Mouse (Mus musculus) forebrain, embryonic 14.5 days (tissue): ENCODE data around the gene Cenpf. TPM values are rescaled to one million over a fixed set of nuclear protein-coding genes. Genes with fewer than 3 reads are reported as not detected.
A peak's percentile ranks its signal among the peaks of the same experiment; 100 is the strongest.

Source experiments
- ATAC-seq: fragments of 200-750 bp; cut with Nextera tagmentation; 2 replicates; pipeline ENCODE4 v1.8.0; 2017; ENCODE audit warnings: mild to moderate bottlenecking, moderate library complexity
- DNase-seq: peaks from one replicate; pipeline ENCODE4 v3.0.0-alpha.2; 2015; ENCODE audit warnings: low spot score
- H3K27ac ChIP-seq: fragments of 300-500 bp; sonication (generic); 2 replicates; pipeline ENCODE4 v1.5.1; 2014; ENCODE audit warnings: low read depth, mild to moderate bottlenecking, control low read depth, low read length, moderate library complexity
- H3K27me3 ChIP-seq: fragments of 300-500 bp; sonication (generic); replicated peaks from 2 replicates; pipeline ENCODE4 v1.6.1; 2014; ENCODE audit warnings: low read length, control low read depth, mixed read lengths; ENCODE audit not compliant: control insufficient read depth, insufficient read depth
- H3K36me3 ChIP-seq: fragments of 300-500 bp; sonication (generic); 2 replicates; pipeline ENCODE4 v1.6.1; 2014; ENCODE audit warnings: low read length, control low read depth; ENCODE audit not compliant: control insufficient read depth, insufficient read depth
- H3K4me1 ChIP-seq: fragments of 300-500 bp; sonication (generic); 2 replicates; pipeline ENCODE4 v1.6.1; 2014; ENCODE audit warnings: antibody characterized with exemption, low read length, control low read depth; ENCODE audit not compliant: control insufficient read depth, insufficient read depth
- H3K4me2 ChIP-seq: fragments of 300-500 bp; sonication (generic); 2 replicates; pipeline ENCODE4 v1.6.1; 2014; ENCODE audit warnings: mild to moderate bottlenecking, control low read depth, low read length
- H3K4me3 ChIP-seq: fragments of 300-500 bp; sonication (generic); 2 replicates; pipeline ENCODE4 v1.5.1; 2014; ENCODE audit warnings: low read depth, low read length, control low read depth
- H3K9ac ChIP-seq: fragments of 300-500 bp; sonication (generic); 2 replicates; pipeline ENCODE4 v1.6.1; 2014; ENCODE audit warnings: mild to moderate bottlenecking, low read length, control low read depth, moderate library complexity
- H3K9me3 ChIP-seq: fragments of 300-500 bp; sonication (generic); replicated peaks from 2 replicates; pipeline ENCODE4 v1.6.1; 2016; ENCODE audit warnings: low read length, control low read depth, mixed read lengths; ENCODE audit not compliant: control insufficient read depth
- WGBS: fragments of 180-500 bp; shearing (Covaris S2); extraction: QIAGEN DNeasy Blood & Tissue Kit; methylation state at CpG from one replicate; pipeline ENCODE4 v1.1.7; 2014; 5-methylcytosine and 5-hydroxymethylcytosine counted together
- polyA plus RNA-seq: library from polyadenylated mRNA; unstranded; fragments of >200 nt; fragmentation: Nextera tagmentation; extraction: Ambion mirVana; gene quantifications from 2 replicates; pipeline ENCODE4 v1.2.1, GENCODE M21; 2014

Cenpf gene
- polyA plus RNA-seq, 1 experiment from 2014 or later, result 50.5 TPM

DNA sequence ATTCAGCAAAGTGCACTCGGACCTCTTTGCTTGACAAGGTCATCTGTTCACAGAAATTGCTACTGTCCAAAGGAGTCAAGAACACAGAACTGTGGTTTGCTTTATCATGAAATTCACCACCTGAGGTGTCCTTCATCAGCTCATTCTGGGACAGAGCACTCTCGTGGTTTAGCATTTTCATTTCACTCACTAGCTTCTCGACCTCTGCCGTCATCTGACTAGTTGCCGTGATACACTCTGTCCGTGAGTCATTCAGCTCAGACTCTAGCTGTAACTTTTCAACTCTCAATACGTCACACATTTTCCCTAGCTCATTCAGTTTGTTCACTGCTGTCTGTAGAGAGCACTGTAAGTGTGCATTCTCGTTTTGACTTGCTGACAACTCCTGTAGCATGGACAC lies 30.5 kb downstream of the Cenpf start:
- no peak overlapping the region for H3K27ac ChIP-seq
- no peak overlapping the region for H3K4me2 ChIP-seq
- H3K4me3 ChIP-seq, result no peak overlapping the region
- WGBS, result 91% methylated on average over 8 of the region's 8 CpGs
- ATAC-seq, result no peak
- H3K36me3 ChIP-seq, result peaks cover 62% of the 10 kb centered on the region
- H3K4me1 ChIP-seq, result no peaks in the 10 kb centered on the region
- H3K9me3 ChIP-seq, result no peaks in the 10 kb centered on the region
- H3K9ac ChIP-seq, result no peak overlapping the region
- no peaks in the 10 kb centered on the region for H3K27me3 ChIP-seq
- no peak for DNase-seq

DNA sequence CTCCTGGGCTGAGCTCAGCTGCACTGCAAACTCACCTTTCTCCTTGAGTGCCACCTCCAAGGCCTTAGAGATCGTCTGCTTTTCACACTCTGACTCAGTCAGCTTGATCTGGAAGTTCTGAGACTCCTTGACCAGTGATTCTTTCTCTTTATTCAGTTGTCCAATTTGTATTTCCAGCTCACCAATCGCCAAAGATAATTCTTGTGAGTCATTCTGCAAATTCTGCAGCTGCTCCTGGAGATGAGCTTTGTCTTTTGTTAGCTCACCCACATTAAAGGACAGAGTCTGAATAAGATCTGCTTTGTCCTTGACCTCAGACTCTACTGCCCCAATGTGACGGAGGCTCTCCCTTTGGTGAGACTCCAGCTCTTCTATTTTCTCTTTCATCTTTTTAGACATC lies 34.1 kb downstream of the Cenpf start:
- 87% methylated on average over 3 of the region's 3 CpGs for WGBS
- H3K4me3 ChIP-seq, result no peak overlapping the region
- no peaks in the 10 kb centered on the region for H3K27me3 ChIP-seq
- H3K27ac ChIP-seq, result no peak overlapping the region
- H3K9me3 ChIP-seq, result no peaks in the 10 kb centered on the region
- H3K4me2 ChIP-seq, result no peak overlapping the region
- no peak overlapping the region for H3K9ac ChIP-seq
- ATAC-seq (no peak), DNase-seq (no peak)
- H3K4me1 ChIP-seq, result no peaks in the 10 kb centered on the region
- peaks cover 72% of the 10 kb centered on the region for H3K36me3 ChIP-seq

DNA sequence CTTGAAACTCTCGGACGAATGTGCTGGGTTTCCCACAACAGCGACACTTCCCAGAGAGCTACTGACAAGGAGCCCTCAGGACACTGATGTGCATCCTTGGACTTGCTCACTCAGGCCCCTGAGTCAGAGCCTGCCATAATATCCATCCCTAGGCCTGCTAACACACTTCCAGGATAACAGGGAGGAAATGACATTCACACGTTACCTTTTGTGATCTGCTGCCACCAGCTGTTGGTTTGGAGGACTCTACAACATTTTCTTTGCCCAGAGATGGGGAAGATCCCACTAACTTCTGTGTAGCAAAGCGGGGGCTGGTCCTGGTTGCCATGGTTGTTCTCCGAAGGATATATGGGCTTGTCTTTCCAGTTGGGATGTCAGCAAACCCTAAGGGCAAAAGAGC lies 41.3 kb downstream of the Cenpf start:
- Histone ChIP-seq H3K4me3 (no peak overlapping the region), H3K4me2 (no peak overlapping the region), H3K27ac (no peak overlapping the region), H3K9ac (no peak overlapping the region), H3K27me3 (no peaks in the 10 kb centered on the region), H3K9me3 (no peaks in the 10 kb centered on the region), H3K36me3 (peaks cover 65% of the 10 kb centered on the region), H3K4me1 (0 out of 2 replicates have a peak, but pooled peaks cover 8% of the 10 kb centered on the region)
- peak; percentile 48 for DNase-seq
- ATAC-seq, result no peak
- WGBS, result 93% methylated on average over 6 of the region's 6 CpGs

DNA sequence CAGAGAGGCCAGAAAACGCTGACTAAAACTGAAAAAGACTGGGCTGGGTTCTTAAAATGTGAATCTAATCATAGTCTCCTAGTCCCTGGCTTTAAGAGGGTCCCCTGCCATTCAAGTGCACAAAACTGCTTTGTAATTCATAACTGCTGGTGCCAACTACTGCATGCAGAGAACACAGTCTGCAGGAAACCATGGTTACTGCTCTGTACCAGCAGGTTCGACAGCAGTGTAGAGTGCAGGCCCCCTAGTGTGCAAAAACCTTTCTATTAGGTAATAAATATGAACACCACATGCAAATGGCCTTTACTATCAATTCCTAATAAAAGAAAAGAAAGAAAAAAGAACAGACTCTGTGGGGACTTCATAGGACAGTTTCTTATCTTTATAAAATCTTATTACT lies 42.5 kb downstream of the Cenpf start:
- Histone ChIP-seq H3K9me3 (no peaks in the 10 kb centered on the region), H3K27me3 (no peaks in the 10 kb centered on the region), H3K27ac (peak overlapping the region; percentile 71), H3K36me3 (peaks cover 67% of the 10 kb centered on the region), H3K4me3 (no peak overlapping the region), H3K9ac (no peak overlapping the region), H3K4me2 (no peak overlapping the region), H3K4me1 (0 out of 2 replicates have a peak, but pooled peaks cover 8% of the 10 kb centered on the region)
- WGBS, result 29% methylated on average over 2 of the region's 2 CpGs
- ATAC-seq (peak; percentile 96), DNase-seq (peak; percentile 86)

DNA sequence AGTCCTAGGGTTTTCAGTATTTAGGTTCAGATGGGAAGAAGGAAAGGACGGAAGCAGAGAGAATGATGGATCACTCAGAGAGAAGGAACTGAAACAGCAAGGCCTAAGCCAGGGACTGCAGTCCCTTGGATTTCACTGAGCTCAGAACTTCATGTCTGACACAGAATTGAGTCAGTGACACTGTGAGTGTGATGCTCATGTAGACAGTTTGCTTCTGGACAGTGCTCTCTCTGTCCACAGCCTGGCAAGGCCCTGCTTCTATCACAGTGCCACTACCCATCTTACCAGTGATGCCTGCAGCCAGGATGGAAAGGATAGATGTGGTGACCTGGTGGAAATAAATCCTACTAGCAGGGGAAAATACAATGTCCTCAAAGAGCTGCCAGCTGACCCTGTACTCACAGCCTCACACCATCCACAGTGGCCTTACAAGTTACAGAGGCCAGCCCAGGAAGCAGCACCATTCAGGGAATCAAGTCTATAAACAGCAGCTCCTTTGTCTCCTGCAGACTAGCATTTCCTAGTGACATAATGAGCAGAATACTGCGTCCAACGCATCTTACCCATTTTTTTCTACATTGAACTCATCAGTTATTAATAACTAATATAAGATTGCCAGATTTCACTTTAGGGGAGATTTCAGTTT lies 43.1 kb downstream of the Cenpf start:
- Histone ChIP-seq H3K9me3 (no peaks in the 10 kb centered on the region), H3K4me1 (0 out of 2 replicates have a peak, but pooled peaks cover 8% of the 10 kb centered on the region), H3K27me3 (no peaks in the 10 kb centered on the region), H3K9ac (no peak overlapping the region), H3K4me2 (no peak overlapping the region), H3K4me3 (no peak overlapping the region), H3K27ac (peak overlapping the region; percentile 71), H3K36me3 (peaks cover 65% of the 10 kb centered on the region)
- peak; percentile 57 for DNase-seq
- 58% methylated on average over 3 of the region's 3 CpGs for WGBS
- ATAC-seq, result peak; percentile 81

DNA sequence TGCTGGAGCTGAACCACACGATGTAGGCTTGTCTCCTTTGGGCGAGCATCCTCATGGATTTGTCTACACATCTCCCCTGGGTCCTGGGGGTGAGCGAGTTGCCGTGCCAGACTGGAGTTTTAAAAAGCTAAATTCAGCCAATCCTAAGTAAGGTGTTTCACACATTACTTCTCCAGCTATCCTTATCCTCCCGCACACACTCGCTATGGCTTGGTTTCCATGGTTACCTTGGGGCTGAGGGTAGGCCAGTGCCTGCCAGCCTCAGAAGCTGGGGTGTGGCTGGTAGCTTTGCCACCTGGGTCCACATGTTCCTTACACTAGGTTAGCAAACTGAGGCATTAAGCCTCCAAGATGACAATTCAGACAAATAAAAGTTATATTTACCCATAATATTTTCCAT lies 48.3 kb downstream of the Cenpf start:
- H3K9me3 ChIP-seq, result no peaks in the 10 kb centered on the region
- no peak overlapping the region for H3K27ac ChIP-seq
- DNase-seq (no peak), ATAC-seq (no peak)
- no peak overlapping the region for H3K4me3 ChIP-seq
- 80% methylated on average over 6 of the region's 6 CpGs for WGBS
- H3K27me3 ChIP-seq, result no peaks in the 10 kb centered on the region
- H3K4me1 ChIP-seq, result 0 out of 2 replicates have a peak, but pooled peaks cover under 1% of the 10 kb centered on the region
- no peak overlapping the region for H3K9ac ChIP-seq
- H3K4me2 ChIP-seq, result no peak overlapping the region
- H3K36me3 ChIP-seq, result peaks cover 30% of the 10 kb centered on the region

DNA sequence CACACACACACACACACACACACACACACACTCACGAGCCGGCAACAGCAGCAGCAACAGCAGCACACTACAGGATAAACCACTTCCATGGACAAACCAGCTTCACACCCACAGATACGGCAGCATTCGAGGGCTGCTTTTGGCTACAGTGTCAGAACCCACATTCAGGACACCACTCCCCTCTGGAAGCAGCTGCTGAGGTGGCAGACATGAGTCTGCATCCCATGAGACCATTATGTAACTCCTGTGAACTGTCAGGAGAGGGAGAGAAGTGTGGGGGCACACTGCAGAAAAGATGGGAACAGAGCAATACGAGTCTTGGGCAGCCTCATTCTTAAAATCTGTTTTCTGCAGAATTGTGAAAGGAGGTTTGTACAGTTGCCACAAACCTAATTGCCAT lies 54.1 kb downstream of the Cenpf start:
- no peaks in the 10 kb centered on the region for H3K36me3 ChIP-seq
- no peaks in the 10 kb centered on the region for H3K27me3 ChIP-seq
- 83% methylated on average over 5 of the region's 5 CpGs for WGBS
- ATAC-seq (no peak), DNase-seq (no peak)
- H3K27ac ChIP-seq, result no peak overlapping the region
- H3K4me3 ChIP-seq, result no peak overlapping the region
- H3K9ac ChIP-seq, result no peak overlapping the region
- peaks cover 3% of the 10 kb centered on the region; the same call in 1 of the 2 replicates for H3K4me1 ChIP-seq
- no peaks in the 10 kb centered on the region for H3K9me3 ChIP-seq
- no peak overlapping the region for H3K4me2 ChIP-seq

DNA sequence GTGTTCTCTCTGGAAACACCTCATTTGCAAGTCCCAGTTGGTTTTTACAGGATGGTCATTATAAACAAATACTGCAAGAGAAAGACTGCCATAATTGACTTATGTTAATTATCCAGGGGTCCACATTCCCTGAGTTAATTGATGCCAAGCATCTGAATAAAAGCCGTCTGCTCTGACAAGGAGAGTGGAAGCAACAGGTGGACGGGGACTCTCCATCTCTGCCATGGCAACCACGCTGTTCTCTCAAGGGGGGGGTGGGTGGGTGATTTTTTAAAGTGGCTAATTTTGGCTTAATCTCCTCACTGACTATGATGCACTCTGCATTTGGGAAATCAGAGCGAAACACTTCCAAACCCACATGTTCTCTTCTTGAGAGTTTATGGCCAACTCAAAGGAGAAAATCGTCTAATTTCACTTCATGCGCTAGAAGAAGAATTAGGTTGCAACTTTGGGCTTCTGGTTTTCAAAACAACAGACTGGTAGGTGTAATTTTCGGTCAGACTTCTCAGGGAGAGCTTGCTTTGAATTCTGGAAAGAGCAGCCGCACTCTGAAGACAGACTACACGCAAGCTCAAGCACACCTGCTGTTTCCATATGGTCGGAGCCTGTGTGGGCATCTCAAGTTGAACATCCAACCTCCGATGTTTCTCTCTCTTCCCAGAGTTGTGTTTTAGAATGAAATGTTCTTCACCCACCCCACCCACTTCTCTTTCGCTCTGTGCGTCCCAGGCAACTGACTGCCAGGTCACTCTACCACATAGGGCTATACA lies 55.8 kb downstream of the Cenpf start:
- ATAC-seq, result no peak
- WGBS, result 66% methylated on average over 13 of the region's 13 CpGs
- H3K4me3 ChIP-seq, result no peak overlapping the region

DNA sequence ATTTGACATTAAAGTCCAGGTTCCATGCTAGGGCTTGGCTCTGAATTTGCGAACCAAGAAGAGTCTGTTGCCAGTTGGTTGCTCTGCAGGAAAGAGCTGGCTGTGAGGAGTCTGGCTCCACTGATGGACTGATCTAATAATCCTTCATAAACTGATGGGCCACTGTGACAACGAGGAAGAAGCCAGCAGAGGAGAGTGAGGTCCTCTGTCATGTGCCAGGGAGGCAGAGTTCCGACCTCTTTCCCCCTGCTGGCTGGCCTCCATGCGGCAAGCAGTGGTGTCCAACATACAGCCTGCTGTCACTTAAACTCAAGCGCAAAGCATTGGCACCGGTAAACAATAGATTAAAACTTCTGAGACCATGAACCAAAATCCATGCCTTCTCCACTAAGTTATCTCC lies 57.9 kb downstream of the Cenpf start:
- Histone ChIP-seq H3K9ac (no peak overlapping the region), H3K27me3 (no peaks in the 10 kb centered on the region), H3K4me2 (no peak overlapping the region), H3K9me3 (no peaks in the 10 kb centered on the region), H3K4me3 (no peak overlapping the region), H3K36me3 (no peaks in the 10 kb centered on the region), H3K27ac (no peak overlapping the region), H3K4me1 (peaks cover 3% of the 10 kb centered on the region; the same call in 1 of the 2 replicates)
- DNase-seq (no peak), ATAC-seq (no peak)
- WGBS, result 71% methylated on average over 6 of the region's 6 CpGs

More for the DNA sequence above, 55.8 kb downstream of the Cenpf start:
- Histone ChIP-seq H3K36me3 (no peaks in the 10 kb centered on the region), H3K4me1 (peaks cover 3% of the 10 kb centered on the region; the same call in 1 of the 2 replicates), H3K27me3 (no peaks in the 10 kb centered on the region), H3K9me3 (no peaks in the 10 kb centered on the region), H3K9ac (no peak overlapping the region), H3K27ac (no peak overlapping the region), H3K4me2 (no peak overlapping the region)
- DNase-seq, result peak; percentile 53
